Mouse (Mus musculus) myocyte (in vitro differentiated cells): ENCODE measurements around the gene Vmn2r101.

Experiments used
- MYOG ChIP-seq, 3 experiments: IDR thresholded peaks; one replicate each; pipeline ENCODE4 v1.6.1; 2011; ENCODE audit warnings: control low read depth in 2 of 3, low read depth in 2 of 3, mild to moderate bottlenecking in 2 of 3; ENCODE audit not compliant: insufficient read length in 2 of 3, control insufficient read depth in 1 of 3, insufficient read depth in 1 of 3
- POLR2A ChIP-seq: IDR thresholded peaks from one replicate; pipeline ENCODE4 v1.6.1; 2011; ENCODE audit warnings: low read depth, mild to moderate bottlenecking, control low read depth, moderate library complexity; ENCODE audit not compliant: insufficient read length
- POLR2AphosphoS2 ChIP-seq: IDR thresholded peaks from one replicate; pipeline ENCODE4 v1.6.1; 2011; ENCODE audit warnings: low read depth, control low read depth; ENCODE audit not compliant: insufficient read length
- SRF ChIP-seq: IDR thresholded peaks from one replicate; pipeline ENCODE4 v1.6.1; 2011; ENCODE audit warnings: low read depth; ENCODE audit not compliant: control insufficient read depth, insufficient read length
- TCF12 ChIP-seq: IDR thresholded peaks from one replicate; pipeline ENCODE4 v1.6.1; 2011; ENCODE audit warnings: mild to moderate bottlenecking, control low read depth; ENCODE audit not compliant: poor library complexity, insufficient read depth, severe bottlenecking
- USF1 ChIP-seq: IDR thresholded peaks from one replicate; pipeline ENCODE4 v1.6.1; 2011; ENCODE audit warnings: low read depth, mild to moderate bottlenecking, control low read depth, moderate library complexity

- TF ChIP-seq POLR2A (no peak), TCF12 (no peak), MYOG (IDR thresholded peaks at IDR 0.05; ENCODE audit: control insufficient read depth in 1 of 3, insufficient read depth in 1 of 3, insufficient read length in 2 of 3, low read depth in 2 of 3) (no peak), USF1 (no peak), POLR2AphosphoS2 (no peak), SRF (no peak)
Observed at GRCm38 (mm10) chr17:19660028-19660427, 83.0 kb downstream of the Vmn2r101 start, which contains the start of gene Vmn2r102.
